Mouse (Mus musculus) midbrain, embryonic 12.5 days (tissue): ENCODE measurements around the gene Rubcnl. TPM values are rescaled to one million over a fixed set of nuclear protein-coding genes. Genes with fewer than 3 reads are reported as not detected.

Experiments used
- ATAC-seq: fragments of 200-750 bp; cut with Nextera tagmentation; 2 replicates; pipeline ENCODE4 v1.8.0; 2017; ENCODE audit warnings: low read depth, moderate TSS enrichment, moderate library complexity; ENCODE audit not compliant: low FRiP score
- H3K27ac ChIP-seq: fragments of 300-500 bp; sonication (generic); replicated peaks from 2 replicates; pipeline ENCODE4 v1.5.1; 2016; ENCODE audit warnings: mild to moderate bottlenecking
- H3K27me3 ChIP-seq: fragments of 300-500 bp; sonication (generic); 2 replicates; pipeline ENCODE4 v1.6.1; 2016; ENCODE audit warnings: mild to moderate bottlenecking
- H3K36me3 ChIP-seq: fragments of 300-500 bp; sonication (generic); 2 replicates; pipeline ENCODE4 v1.6.1; 2016
- H3K4me1 ChIP-seq: fragments of 300-500 bp; sonication (generic); 2 replicates; pipeline ENCODE4 v1.6.1; 2016
- H3K4me2 ChIP-seq: fragments of 300-500 bp; sonication (generic); replicated peaks from 2 replicates; pipeline ENCODE4 v1.6.1; 2016; ENCODE audit warnings: mild to moderate bottlenecking, moderate library complexity
- H3K4me3 ChIP-seq: fragments of 300-500 bp; sonication (generic); 2 replicates; pipeline ENCODE4 v1.5.1; 2016; ENCODE audit warnings: mild to moderate bottlenecking
- H3K9ac ChIP-seq: fragments of 300-500 bp; sonication (generic); replicated peaks from 2 replicates; pipeline ENCODE4 v1.6.1; 2016; ENCODE audit warnings: mild to moderate bottlenecking, moderate library complexity
- H3K9me3 ChIP-seq: fragments of 300-500 bp; sonication (generic); 2 replicates; pipeline ENCODE4 v1.6.1; 2016; ENCODE audit warnings: mild to moderate bottlenecking
- WGBS: fragments of 180-500 bp; shearing (Covaris S2); methylation state at CpG from one replicate; pipeline ENCODE4 v1.1.7; 2016; 5-methylcytosine and 5-hydroxymethylcytosine counted together
- polyA plus RNA-seq: library from polyadenylated mRNA; unstranded; fragments of >200 nt; fragmentation: Nextera tagmentation; extraction: Ambion mirVana; gene quantifications from 2 replicates; pipeline ENCODE4 v1.2.1, GENCODE M21; 2016

The Rubcnl gene
- polyA plus RNA-seq, 1 experiment from 2014 or later, result 0.22 TPM

GRCm38 (mm10) chr14:75056861-75057431 lies 41.1 kb downstream of the Rubcnl start:
- H3K36me3 ChIP-seq, result no peaks in the 10 kb centered on the region
- no peak overlapping the region for H3K27ac ChIP-seq
- no peak for ATAC-seq
- no peaks in the 10 kb centered on the region for H3K4me1 ChIP-seq
- H3K4me3 ChIP-seq, result no peak overlapping the region
- H3K9ac ChIP-seq, result no peak overlapping the region
- no peaks in the 10 kb centered on the region for H3K27me3 ChIP-seq
- 85% methylated on average over 9 of the region's 9 CpGs for WGBS
- no peak overlapping the region for H3K4me2 ChIP-seq
- H3K9me3 ChIP-seq, result no peaks in the 10 kb centered on the region

- no peak overlapping the region for H3K4me3 ChIP-seq
- no peaks in the 10 kb centered on the region for H3K9me3 ChIP-seq
- H3K27ac ChIP-seq, result no peak overlapping the region
- H3K4me2 ChIP-seq, result no peak overlapping the region
- no peaks in the 10 kb centered on the region for H3K36me3 ChIP-seq
- H3K27me3 ChIP-seq, result no peaks in the 10 kb centered on the region
- no peak overlapping the region for H3K9ac ChIP-seq
- WGBS, result 51% methylated on average over 8 of the region's 8 CpGs
- no peak for ATAC-seq
- no peaks in the 10 kb centered on the region for H3K4me1 ChIP-seq
These were observed 44.7 kb downstream of the Rubcnl start for GRCm38 (mm10) chr14:75060562-75060961.

GRCm38 (mm10) chr14:75063936-75064335 lies 48.1 kb downstream of the Rubcnl start:
- no peaks in the 10 kb centered on the region for H3K27me3 ChIP-seq
- no peak for ATAC-seq
- H3K27ac ChIP-seq, result no peak overlapping the region
- no peaks in the 10 kb centered on the region for H3K9me3 ChIP-seq
- H3K36me3 ChIP-seq, result no peaks in the 10 kb centered on the region
- H3K4me2 ChIP-seq, result no peak overlapping the region
- no peak overlapping the region for H3K9ac ChIP-seq
- no peaks in the 10 kb centered on the region for H3K4me1 ChIP-seq
- no peak overlapping the region for H3K4me3 ChIP-seq
- WGBS, result 92% methylated on average over 8 of the region's 8 CpGs

- Histone ChIP-seq H3K27ac (no peak overlapping the region), H3K9ac (no peak overlapping the region), H3K4me1 (no peaks in the 10 kb centered on the region), H3K9me3 (no peaks in the 10 kb centered on the region), H3K36me3 (no peaks in the 10 kb centered on the region), H3K4me3 (no peak overlapping the region), H3K27me3 (no peaks in the 10 kb centered on the region), H3K4me2 (no peak overlapping the region)
- ATAC-seq, result no peak
- 91% methylated on average over 7 of the region's 7 CpGs for WGBS
These were observed 48.7 kb downstream of the Rubcnl start for GRCm38 (mm10) chr14:75064520-75064919.

- Histone ChIP-seq H3K36me3 (no peaks in the 10 kb centered on the region), H3K4me2 (no peak overlapping the region), H3K9me3 (no peaks in the 10 kb centered on the region), H3K27me3 (no peaks in the 10 kb centered on the region), H3K27ac (no peak overlapping the region), H3K9ac (no peak overlapping the region), H3K4me3 (no peak overlapping the region), H3K4me1 (no peaks in the 10 kb centered on the region)
- ATAC-seq, result no peak
- 96% methylated on average over 5 of the region's 5 CpGs for WGBS
These were observed 49.4 kb downstream of the Rubcnl start for GRCm38 (mm10) chr14:75065211-75065610.

GRCm38 (mm10) chr14:75068430-75069112 lies 52.7 kb downstream of the Rubcnl start:
- Histone ChIP-seq H3K4me2 (no peak overlapping the region), H3K4me3 (no peak overlapping the region), H3K4me1 (no peaks in the 10 kb centered on the region), H3K36me3 (no peaks in the 10 kb centered on the region), H3K9me3 (no peaks in the 10 kb centered on the region), H3K27me3 (no peaks in the 10 kb centered on the region), H3K9ac (no peak overlapping the region), H3K27ac (no peak overlapping the region)
- 88% methylated on average over 19 of the region's 19 CpGs for WGBS
- ATAC-seq, result no peak

GRCm38 (mm10) chr14:75069356-75069979 lies 53.6 kb downstream of the Rubcnl start:
- WGBS, result 78% methylated on average over 7 of the region's 7 CpGs
- H3K4me3 ChIP-seq, result no peak overlapping the region
- no peaks in the 10 kb centered on the region for H3K27me3 ChIP-seq
- ATAC-seq, result no peak
- H3K4me1 ChIP-seq, result no peaks in the 10 kb centered on the region
- no peak overlapping the region for H3K9ac ChIP-seq
- H3K36me3 ChIP-seq, result no peaks in the 10 kb centered on the region
- H3K4me2 ChIP-seq, result no peak overlapping the region
- no peak overlapping the region for H3K27ac ChIP-seq
- H3K9me3 ChIP-seq, result no peaks in the 10 kb centered on the region

GRCm38 (mm10) chr14:75071091-75071490 lies 55.3 kb downstream of the Rubcnl start:
- Histone ChIP-seq H3K4me1 (no peaks in the 10 kb centered on the region), H3K4me3 (no peak overlapping the region), H3K9me3 (no peaks in the 10 kb centered on the region), H3K27me3 (no peaks in the 10 kb centered on the region), H3K4me2 (no peak overlapping the region), H3K27ac (no peak overlapping the region), H3K9ac (no peak overlapping the region), H3K36me3 (no peaks in the 10 kb centered on the region)
- WGBS, result 91% methylated on average over 15 of the region's 15 CpGs
- no peak for ATAC-seq

- 73% methylated on average over 10 of the region's 10 CpGs for WGBS
- ATAC-seq, result no peak
These were observed 59.7 kb downstream of the Rubcnl start for GRCm38 (mm10) chr14:75075299-75076180.

GRCm38 (mm10) chr14:75077946-75078345 lies 62.1 kb downstream of the Rubcnl start:
- Histone ChIP-seq H3K27me3 (no peaks in the 10 kb centered on the region), H3K9ac (no peak overlapping the region), H3K36me3 (no peaks in the 10 kb centered on the region), H3K4me3 (no peak overlapping the region), H3K9me3 (no peaks in the 10 kb centered on the region), H3K27ac (no peak overlapping the region), H3K4me1 (no peaks in the 10 kb centered on the region), H3K4me2 (no peak overlapping the region)
- WGBS, result 82% methylated on average over 6 of the region's 6 CpGs
- no peak for ATAC-seq

More at GRCm38 (mm10) chr14:75075299-75076180, 59.7 kb downstream of the Rubcnl start:
- Histone ChIP-seq H3K9me3 (no peaks in the 10 kb centered on the region), H3K27ac (no peak overlapping the region), H3K9ac (no peak overlapping the region), H3K4me2 (no peak overlapping the region), H3K27me3 (no peaks in the 10 kb centered on the region), H3K36me3 (no peaks in the 10 kb centered on the region), H3K4me3 (no peak overlapping the region), H3K4me1 (no peaks in the 10 kb centered on the region)
